Mouse (Mus musculus): ENCODE measurements at regions not wholly inside any gene's neighbourhood (a gene's known extent, or its start where the extent isn't known, plus 50 kb on each side); places are given as distances from the start of the nearest gene placed in this dataset.

DNA sequence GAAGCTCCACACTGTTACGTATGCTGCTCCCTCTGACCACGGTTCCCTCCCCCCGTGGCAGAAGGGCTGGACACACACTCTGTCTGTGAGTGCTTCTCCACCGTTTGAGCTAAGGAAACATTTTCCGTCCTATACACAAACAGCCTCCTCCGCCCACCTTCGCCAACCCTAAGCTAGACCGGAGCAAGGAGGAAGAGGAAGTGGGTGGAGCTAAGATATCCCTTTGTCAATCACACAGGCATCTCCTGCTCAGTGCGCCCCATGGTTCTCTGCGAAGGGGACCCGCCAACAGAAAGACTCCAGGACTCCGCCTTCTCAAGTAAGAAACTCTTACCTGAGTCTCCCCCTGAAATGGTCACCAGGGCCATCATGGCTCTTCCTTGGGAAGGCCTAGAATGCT is 61.9 kb upstream of the Cdh5 start:
- TF ChIP-seq CTCF (IDR thresholded peaks at IDR 0.05; ENCODE audit: low read depth, low read length) (no peak), POLR2A (IDR thresholded peaks at IDR 0.05; ENCODE audit: extremely low read depth, insufficient read depth, low read length) (no peak)
